8 mouse cellular contexts compared by ENCODE assay signal in genomic region chr17:24540375-24540774, GRCm38 (mm10). TPM values are rescaled to one million over a fixed set of nuclear protein-coding genes. Genes with fewer than 3 reads are reported as not detected.
DNase-seq lines count a peak whose midpoint lies in the region; ATAC-seq and TF ChIP-seq lines count a peak whose summit lies in the region.

No protein-coding gene starts in this region.

- no peak overlapping the region for H3K4me2 ChIP-seq in intestine, embryonic 15.5 days (replicated peaks)

- peak; percentile 62 for DNase-seq in cerebellum, adult 18-20 months
- no peak for DNase-seq in cerebellum, adult 11-12 months
- peak; percentile 57 for DNase-seq in thymus, adult 2 months
- no peak for DNase-seq in thymus, adult 18-20 months
- DNase-seq in lung, adult 2 months = no peak
- peak; percentile 53 for DNase-seq in testis, postnatal 10 days (ENCODE audit: low spot score)
- no peak for DNase-seq in right cerebral cortex, postnatal 36 days (ENCODE audit: low spot score in 2 of 2)

- H3K9ac ChIP-seq in intestine, embryonic 15.5 days = no peak overlapping the region

- no peak for TF ChIP-seq POLR2A in thymus, adult 2 months (IDR thresholded peaks at IDR 0.05; ENCODE audit: control insufficient read depth, extremely low read depth, insufficient read depth, low read length, poor library complexity)
- TF ChIP-seq POLR2A in lung, adult 2 months (IDR thresholded peaks at IDR 0.05; ENCODE audit: borderline replicate concordance, extremely low read depth, low read depth, low read length) = no peak

- H3K27me3 ChIP-seq in thymus, adult 2 months (ENCODE audit: control insufficient read depth, insufficient read depth, low read length) = no peaks in the 10 kb centered on the region
- H3K27me3 ChIP-seq in intestine, embryonic 15.5 days (replicated peaks) = no peaks in the 10 kb centered on the region

- 0 out of 2 replicates have a peak, but pooled peaks have one; percentile 49 for ATAC-seq in intestine, embryonic 15.5 days

- 8% methylated on average over 3 of the region's 3 CpGs for WGBS in thymus, adult 2 months
- 9% methylated on average over 3 of the region's 3 CpGs for WGBS in intestine, embryonic 15.5 days
- WGBS in lung, adult 2 months = 6% methylated on average over 3 of the region's 3 CpGs

- H3K9me3 ChIP-seq in intestine, embryonic 15.5 days = no peaks in the 10 kb centered on the region

- H3K4me1 ChIP-seq in thymus, adult 2 months (replicated peaks; ENCODE audit: control insufficient read depth, insufficient read depth, low read length) = peaks cover 4% of the 10 kb centered on the region; the same call in 1 of the 2 replicates
- no peaks in the 10 kb centered on the region for H3K4me1 ChIP-seq in intestine, embryonic 15.5 days (replicated peaks)
- no peaks in the 10 kb centered on the region for H3K4me1 ChIP-seq in lung, adult 2 months (ENCODE audit: control insufficient read depth, insufficient read depth, low read length)

- TF ChIP-seq CTCF in thymus, adult 2 months (IDR thresholded peaks at IDR 0.05; ENCODE audit: borderline replicate concordance, control insufficient read depth, extremely low read depth, insufficient read depth, low read length, poor library complexity) = peak; percentile 56; the same call in 1 of the 2 replicates
- peak; percentile 89 for TF ChIP-seq CTCF in lung, adult 2 months (IDR thresholded peaks at IDR 0.05; ENCODE audit: insufficient read depth, low read length)

- H3K27ac ChIP-seq in thymus, adult 2 months (ENCODE audit: control insufficient read depth, insufficient read depth, low read length) = no peak overlapping the region
- no peak overlapping the region for H3K27ac ChIP-seq in intestine, embryonic 15.5 days

- H3K36me3 ChIP-seq in thymus, adult 2 months (ENCODE audit: control insufficient read depth, insufficient read depth, low read length) = no peaks in the 10 kb centered on the region
- no peaks in the 10 kb centered on the region for H3K36me3 ChIP-seq in intestine, embryonic 15.5 days

- no peak overlapping the region for H3K4me3 ChIP-seq in thymus, adult 2 months (ENCODE audit: control insufficient read depth, insufficient read depth, low read length)
- H3K4me3 ChIP-seq in intestine, embryonic 15.5 days (replicated peaks) = no peak overlapping the region
- no peak overlapping the region for H3K4me3 ChIP-seq in lung, adult 2 months (replicated peaks; ENCODE audit: extremely low read depth, low read depth, low read length)

RNA-seq across cellular contexts. Expression of gene Rab26, which starts 6.4 kb away (rescaled TPM):
- polyA plus RNA-seq in thymus, adult 2 months (2012; rRNA removed) = 1.6 and 1.9 TPM in 2 replicates
- 5.2 and 8.7 TPM in 2 replicates for polyA plus RNA-seq in intestine, embryonic 15.5 days (2015; fragmentation: Nextera tagmentation; extraction: Ambion mirVana)
- polyA plus RNA-seq in lung, adult 2 months (2012; rRNA removed) = 1.1 and 1.2 TPM in 2 replicates

RNA-seq across cellular contexts. Expression of gene Pkd1, which starts 9.3 kb away (rescaled TPM):
- polyA plus RNA-seq in thymus, adult 2 months (2012; rRNA removed) = 85.0 and 92.8 TPM in 2 replicates
- 16.9 and 17.4 TPM in 2 replicates for polyA plus RNA-seq in intestine, embryonic 15.5 days (2015; fragmentation: Nextera tagmentation; extraction: Ambion mirVana)
- 136 and 146 TPM in 2 replicates for polyA plus RNA-seq in lung, adult 2 months (2012; rRNA removed)

RNA-seq across cellular contexts. Expression of gene Traf7, which starts 12.6 kb away (rescaled TPM):
- 339 and 362 TPM in 2 replicates for polyA plus RNA-seq in thymus, adult 2 months (2012; rRNA removed)
- 81.6 and 89.3 TPM in 2 replicates for polyA plus RNA-seq in intestine, embryonic 15.5 days (2015; fragmentation: Nextera tagmentation; extraction: Ambion mirVana)
- polyA plus RNA-seq in lung, adult 2 months (2012; rRNA removed) = 237 and 263 TPM in 2 replicates

RNA-seq across cellular contexts. Expression of gene Caskin1, which starts 52.0 kb away (rescaled TPM):
- polyA plus RNA-seq in thymus, adult 2 months (2012; rRNA removed) = 0.15 and 0.20 TPM in 2 replicates
- polyA plus RNA-seq in intestine, embryonic 15.5 days (2015; fragmentation: Nextera tagmentation; extraction: Ambion mirVana) = 1.5 and 1.8 TPM in 2 replicates
- polyA plus RNA-seq in lung, adult 2 months (2012; rRNA removed) = 1.7 and 2.1 TPM in 2 replicates

Comparison
In these comparisons a context has a peak if more than half of its experiments do, and no peak if none do; other contexts are left out.
1. DNase-seq: peak in cerebellum, adult 18-20 months (2 of 2), thymus, adult 2 months (single experiment) and testis, postnatal 10 days (single experiment); none in cerebellum, adult 11-12 months (single experiment), thymus, adult 18-20 months (0 of 2), lung, adult 2 months (single experiment) and right cerebral cortex, postnatal 36 days (0 of 2).